Mouse (Mus musculus): ENCODE results near the gene Prdx5. TPM values are rescaled to one million over a fixed set of nuclear protein-coding genes. Genes with fewer than 3 reads are reported as not detected.
A peak's percentile ranks its signal among the peaks of the same experiment; 100 is the strongest.

Gene Prdx5
- total RNA-seq (2014; rRNA removed; ENCODE audit: low replicate concordance) (215 and 344 TPM in 2 replicates), polyA plus RNA-seq (2015; fragmentation: Nextera tagmentation; extraction: Ambion mirVana) (623 and 629 TPM in 2 replicates)

DNA sequence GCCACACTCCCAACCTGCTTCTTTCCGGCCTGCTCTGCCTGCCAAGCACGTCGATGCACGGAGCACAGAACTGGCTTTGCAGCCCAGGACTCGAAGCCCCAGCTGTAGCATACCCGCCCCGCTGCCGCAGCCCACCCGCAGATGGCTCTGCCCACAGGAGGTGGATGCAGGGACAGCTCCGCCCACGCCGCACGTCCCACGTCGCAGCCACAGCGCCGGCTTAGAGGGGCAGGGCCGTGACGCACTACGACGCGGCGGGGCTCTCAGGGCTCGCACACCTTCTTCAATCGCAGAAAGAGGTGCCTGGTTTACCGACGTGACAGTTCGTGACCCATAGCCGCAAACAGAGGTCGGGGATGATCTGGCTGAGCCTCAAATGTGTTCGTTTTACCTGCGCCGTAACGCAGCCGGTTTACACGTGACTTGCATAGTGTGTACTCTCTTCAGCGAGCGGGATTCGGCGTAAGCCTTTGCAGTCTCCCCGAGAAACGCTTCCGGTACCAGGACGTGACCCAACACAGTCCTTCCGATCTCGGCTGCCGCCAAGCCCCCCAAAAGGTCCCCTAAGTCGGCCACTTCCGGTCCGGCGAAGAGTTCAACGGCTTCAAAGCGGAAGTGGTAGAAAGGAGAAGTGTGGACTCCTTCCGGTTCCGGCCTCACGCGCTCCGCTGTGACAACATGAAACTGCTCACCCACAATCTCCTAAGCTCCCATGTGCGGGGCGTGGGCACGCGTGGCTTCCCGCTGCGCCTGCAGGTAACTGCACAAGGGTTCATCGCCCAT, at the start of gene Prdx5, which contains the start of gene Trmt112:
TSS of gene Prdx5 (minus strand) at position 600 of the 783 bp plus-strand sequence.
TSS of gene Trmt112 (plus strand) at position 192 of the 783 bp plus-strand sequence.
- ATAC-seq (ENCODE audit: insufficient read depth, low read depth) (peak; percentile 90), DNase-seq (ENCODE audit: low spot score) (peak; percentile 95)
- peaks cover 54% of the 10 kb centered on the region for H3K36me3 ChIP-seq (replicated peaks; ENCODE audit: control insufficient read depth, insufficient read depth, low read length)
- TF ChIP-seq CTCF (IDR thresholded peaks at IDR 0.05; ENCODE audit: low read depth) (peak; percentile 22), EP300 (IDR thresholded peaks at IDR 0.05; ENCODE audit: low read depth) (peak; percentile 84)
- no peaks in the 10 kb centered on the region for H3K27me3 ChIP-seq (ENCODE audit: control insufficient read depth, insufficient read depth, low read length)
- WGBS, result under 1% methylated on average over 65 of the region's 65 CpGs
- peak within 1 kb of the TSS; percentile 71 for H3K4me3 ChIP-seq (ENCODE audit: low read depth, low read length)
- peaks cover 12% of the 10 kb centered on the region for H3K4me1 ChIP-seq (ENCODE audit: control insufficient read depth, insufficient read depth)
- peak within 1 kb of the TSS; percentile 73 for H3K4me2 ChIP-seq (ENCODE audit: low read depth, low read length)
- H3K9ac ChIP-seq (replicated peaks; ENCODE audit: low read depth, low read length), result peak within 1 kb of the TSS; percentile 66
- H3K9me3 ChIP-seq (replicated peaks; ENCODE audit: control insufficient read depth, low read length), result no peaks in the 10 kb centered on the region
- H3K27ac ChIP-seq (ENCODE audit: low read depth), result peak within 1 kb of the TSS; percentile 99

DNA sequence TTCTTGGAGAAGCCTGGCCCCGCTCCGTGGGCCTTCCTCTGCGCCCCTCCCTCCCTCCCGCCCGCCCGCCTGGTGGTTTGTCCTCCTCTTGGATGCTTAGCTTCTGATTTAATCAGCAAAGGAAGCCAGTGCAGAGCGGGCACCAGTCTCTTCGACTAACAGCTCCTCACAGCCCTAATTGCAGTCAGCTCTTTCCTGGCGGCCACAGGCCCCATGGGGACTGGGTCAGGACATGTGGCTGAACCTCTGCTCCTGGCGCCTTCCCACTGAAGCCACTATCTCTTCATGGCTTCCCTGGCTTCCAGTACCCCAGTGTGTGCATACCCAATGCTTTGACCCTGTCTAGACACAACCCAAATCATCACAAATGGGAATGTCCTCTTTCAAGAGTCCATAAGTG, 46.6 kb upstream of the Prdx5 start:
- H3K4me1 ChIP-seq (ENCODE audit: control insufficient read depth, insufficient read depth), result peaks cover 30% of the 10 kb centered on the region

GRCm38 (mm10) chr19:6955424-6955823, 45.5 kb upstream of the Prdx5 start:
- H3K4me1 ChIP-seq (ENCODE audit: control insufficient read depth, insufficient read depth), result peaks cover 30% of the 10 kb centered on the region
- no peak; the same call in 1 of the 2 replicates for TF ChIP-seq EP300 (IDR thresholded peaks at IDR 0.05; ENCODE audit: low read depth)
- peak; percentile 35 for TF ChIP-seq CTCF (IDR thresholded peaks at IDR 0.05; ENCODE audit: low read depth)
- 0 out of 2 replicates have a peak overlapping the region, but pooled peaks have one; percentile 29 for H3K9ac ChIP-seq (replicated peaks; ENCODE audit: low read depth, low read length)
- no peaks in the 10 kb centered on the region for H3K27me3 ChIP-seq (ENCODE audit: control insufficient read depth, insufficient read depth, low read length)
- H3K9me3 ChIP-seq (replicated peaks; ENCODE audit: control insufficient read depth, low read length), result no peaks in the 10 kb centered on the region
- peaks cover 39% of the 10 kb centered on the region for H3K36me3 ChIP-seq (replicated peaks; ENCODE audit: control insufficient read depth, insufficient read depth, low read length)
- H3K4me3 ChIP-seq (ENCODE audit: low read depth, low read length), result no peak overlapping the region
- no peak overlapping the region for H3K4me2 ChIP-seq (ENCODE audit: low read depth, low read length)
- peak; percentile 75 for DNase-seq (ENCODE audit: low spot score)
- ATAC-seq (ENCODE audit: insufficient read depth, low read depth), result peak; percentile 53
- WGBS, result 34% methylated on average over 7 of the region's 7 CpGs
- H3K27ac ChIP-seq (ENCODE audit: low read depth), result peak overlapping the region; percentile 54

More for the DNA sequence above, 46.6 kb upstream of the Prdx5 start:
- H3K4me2 ChIP-seq (ENCODE audit: low read depth, low read length), result no peak overlapping the region
- WGBS, result 75% methylated on average over 10 of the region's 10 CpGs
- H3K9ac ChIP-seq (replicated peaks; ENCODE audit: low read depth, low read length), result no peak overlapping the region
- H3K9me3 ChIP-seq (replicated peaks; ENCODE audit: control insufficient read depth, low read length), result no peaks in the 10 kb centered on the region
- H3K36me3 ChIP-seq (replicated peaks; ENCODE audit: control insufficient read depth, insufficient read depth, low read length), result peaks cover 42% of the 10 kb centered on the region
- H3K27me3 ChIP-seq (ENCODE audit: control insufficient read depth, insufficient read depth, low read length), result no peaks in the 10 kb centered on the region
- no peak overlapping the region for H3K4me3 ChIP-seq (ENCODE audit: low read depth, low read length)
- no peak for TF ChIP-seq CTCF (IDR thresholded peaks at IDR 0.05; ENCODE audit: low read depth)
- H3K27ac ChIP-seq (ENCODE audit: low read depth), result no peak overlapping the region
- no peak for ATAC-seq (ENCODE audit: insufficient read depth, low read depth)
- no peak for DNase-seq (ENCODE audit: low spot score)

DNA sequence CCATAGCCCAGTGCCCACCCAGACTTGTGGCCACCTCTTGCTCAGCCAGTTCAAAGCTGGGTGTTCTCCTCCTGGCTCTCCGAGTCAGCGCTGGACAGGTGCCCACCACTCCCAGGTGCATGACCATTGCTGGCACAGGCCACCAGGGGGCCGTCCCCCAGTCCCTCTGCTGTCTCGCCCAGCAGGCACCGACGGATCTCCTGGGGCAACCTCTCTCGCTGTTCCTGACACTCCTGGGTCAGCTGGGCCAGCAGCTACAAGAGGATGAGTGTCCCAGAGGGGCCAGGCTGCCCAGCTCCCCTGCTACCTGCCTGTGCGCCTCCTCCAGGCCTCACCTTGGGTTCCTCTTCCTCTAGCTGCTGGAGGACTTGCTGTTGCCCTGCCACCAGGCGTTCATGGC, 44.1 kb upstream of the Prdx5 start:
- ATAC-seq (ENCODE audit: insufficient read depth, low read depth) (no peak), DNase-seq (ENCODE audit: low spot score) (peak; percentile 30)
- Histone ChIP-seq H3K4me1 (ENCODE audit: control insufficient read depth, insufficient read depth) (peaks cover 30% of the 10 kb centered on the region), H3K9me3 (replicated peaks; ENCODE audit: control insufficient read depth, low read length) (no peaks in the 10 kb centered on the region), H3K4me2 (ENCODE audit: low read depth, low read length) (no peak overlapping the region), H3K9ac (replicated peaks; ENCODE audit: low read depth, low read length) (no peak overlapping the region), H3K36me3 (replicated peaks; ENCODE audit: control insufficient read depth, insufficient read depth, low read length) (peaks cover 25% of the 10 kb centered on the region), H3K4me3 (ENCODE audit: low read depth, low read length) (no peak overlapping the region), H3K27ac (ENCODE audit: low read depth) (no peak overlapping the region), H3K27me3 (ENCODE audit: control insufficient read depth, insufficient read depth, low read length) (no peaks in the 10 kb centered on the region)
- 50% methylated on average over 9 of the region's 9 CpGs for WGBS
- peak; percentile 45 for TF ChIP-seq CTCF (IDR thresholded peaks at IDR 0.05; ENCODE audit: low read depth)
- no peak for TF ChIP-seq EP300 (IDR thresholded peaks at IDR 0.05; ENCODE audit: low read depth)

GRCm38 (mm10) chr19:6952712-6953037, 42.8 kb upstream of the Prdx5 start:
- H3K9ac ChIP-seq (replicated peaks; ENCODE audit: low read depth, low read length), result peak overlapping the region; percentile 74
- no peaks in the 10 kb centered on the region for H3K9me3 ChIP-seq (replicated peaks; ENCODE audit: control insufficient read depth, low read length)
- peak overlapping the region; percentile 71 for H3K4me3 ChIP-seq (ENCODE audit: low read depth, low read length)
- H3K27me3 ChIP-seq (ENCODE audit: control insufficient read depth, insufficient read depth, low read length), result no peaks in the 10 kb centered on the region
- 9% methylated on average over 3 of the region's 3 CpGs for WGBS
- peak overlapping the region; percentile 81 for H3K4me2 ChIP-seq (ENCODE audit: low read depth, low read length)
- H3K27ac ChIP-seq (ENCODE audit: low read depth), result peak overlapping the region; percentile 96
- TF ChIP-seq CTCF (IDR thresholded peaks at IDR 0.05; ENCODE audit: low read depth), result no peak
- TF ChIP-seq EP300 (IDR thresholded peaks at IDR 0.05; ENCODE audit: low read depth), result no peak
- ATAC-seq (ENCODE audit: insufficient read depth, low read depth) (no peak), DNase-seq (ENCODE audit: low spot score) (no peak)
- H3K4me1 ChIP-seq (ENCODE audit: control insufficient read depth, insufficient read depth), result peaks cover 30% of the 10 kb centered on the region
- peaks cover 13% of the 10 kb centered on the region; the same call in 1 of the 2 replicates for H3K36me3 ChIP-seq (replicated peaks; ENCODE audit: control insufficient read depth, insufficient read depth, low read length)
